Mouse (Mus musculus): ENCODE results near the gene Rpl13. TPM values are rescaled to one million over a fixed set of nuclear protein-coding genes. Genes with fewer than 3 reads are reported as not detected.

Rpl13 gene
- polyA plus RNA-seq (2014; fragmentation: Illumina TruSeq; extraction: RNeasy Lipid Tissue Mini Kit (QIAGEN cat#74804); ENCODE audit: low read depth, low replicate concordance), result 75.4 TPM

GRCm38 (mm10) chr8:123101735-123102685, at the start of gene Rpl13:
Gene Rpl13, plus strand, starts transcription at chr8:123102350.

GRCm38 (mm10) chr8:123062721-123063120, 39.4 kb upstream of the Rpl13 start, which contains the start of gene Spg7:
Gene Spg7, plus strand, starts transcription at chr8:123062942.

GRCm38 (mm10) chr8:123117127-123117731, 15.1 kb downstream of the Rpl13 start, which contains the start of gene Cpne7:
Gene Cpne7, plus strand, starts transcription at chr8:123117374.

Other genes starting within 250 kb of the Rpl13 start
- gene Ankrd11, start 60.1 kb upstream of the Rpl13 start, polyA plus RNA-seq (2014; fragmentation: Illumina TruSeq; extraction: RNeasy Lipid Tissue Mini Kit (QIAGEN cat#74804); ENCODE audit: low read depth, low replicate concordance), result 42.7 TPM
- 20.0 TPM for gene Spg7, start 39.4 kb upstream of the Rpl13 start, polyA plus RNA-seq (2014; fragmentation: Illumina TruSeq; extraction: RNeasy Lipid Tissue Mini Kit (QIAGEN cat#74804); ENCODE audit: low read depth, low replicate concordance)
- gene Cpne7, start 15.0 kb downstream of the Rpl13 start, polyA plus RNA-seq (2014; fragmentation: Illumina TruSeq; extraction: RNeasy Lipid Tissue Mini Kit (QIAGEN cat#74804); ENCODE audit: low read depth, low replicate concordance), result not detected
- 0.39 TPM for gene Sult5a1, start 56.0 kb downstream of the Rpl13 start, polyA plus RNA-seq (2014; fragmentation: Illumina TruSeq; extraction: RNeasy Lipid Tissue Mini Kit (QIAGEN cat#74804); ENCODE audit: low read depth, low replicate concordance)
- gene Dpep1, start 83.9 kb downstream of the Rpl13 start, polyA plus RNA-seq (2014; fragmentation: Illumina TruSeq; extraction: RNeasy Lipid Tissue Mini Kit (QIAGEN cat#74804); ENCODE audit: low read depth, low replicate concordance), result 1.7 TPM
- 8.8 TPM for gene Chmp1a, start 110.4 kb downstream of the Rpl13 start, polyA plus RNA-seq (2014; fragmentation: Illumina TruSeq; extraction: RNeasy Lipid Tissue Mini Kit (QIAGEN cat#74804); ENCODE audit: low read depth, low replicate concordance)
- gene Spata33, start 110.5 kb downstream of the Rpl13 start, polyA plus RNA-seq (2014; fragmentation: Illumina TruSeq; extraction: RNeasy Lipid Tissue Mini Kit (QIAGEN cat#74804); ENCODE audit: low read depth, low replicate concordance), result 72.9 TPM
- 4.5 TPM for gene Cdk10, start 122.5 kb downstream of the Rpl13 start, polyA plus RNA-seq (2014; fragmentation: Illumina TruSeq; extraction: RNeasy Lipid Tissue Mini Kit (QIAGEN cat#74804); ENCODE audit: low read depth, low replicate concordance)
- gene Spata2l, start 133.9 kb downstream of the Rpl13 start, polyA plus RNA-seq (2014; fragmentation: Illumina TruSeq; extraction: RNeasy Lipid Tissue Mini Kit (QIAGEN cat#74804); ENCODE audit: low read depth, low replicate concordance), result 1.2 TPM
- 0.52 TPM for gene Zfp276, start 151.8 kb downstream of the Rpl13 start, polyA plus RNA-seq (2014; fragmentation: Illumina TruSeq; extraction: RNeasy Lipid Tissue Mini Kit (QIAGEN cat#74804); ENCODE audit: low read depth, low replicate concordance)
- 1.1 TPM for gene Vps9d1, start 152.0 kb downstream of the Rpl13 start, polyA plus RNA-seq (2014; fragmentation: Illumina TruSeq; extraction: RNeasy Lipid Tissue Mini Kit (QIAGEN cat#74804); ENCODE audit: low read depth, low replicate concordance)
- 3.4 TPM for gene Fanca, start 216.2 kb downstream of the Rpl13 start, polyA plus RNA-seq (2014; fragmentation: Illumina TruSeq; extraction: RNeasy Lipid Tissue Mini Kit (QIAGEN cat#74804); ENCODE audit: low read depth, low replicate concordance)
- gene Spire2, start 230.4 kb downstream of the Rpl13 start, polyA plus RNA-seq (2014; fragmentation: Illumina TruSeq; extraction: RNeasy Lipid Tissue Mini Kit (QIAGEN cat#74804); ENCODE audit: low read depth, low replicate concordance), result 1.1 TPM